Mouse (Mus musculus): ENCODE measurements around the gene Mdm1. TPM values are rescaled to one million over a fixed set of nuclear protein-coding genes. Genes with fewer than 3 reads are reported as not detected.
A peak's percentile ranks its signal among the peaks of the same experiment; 100 is the strongest.

The Mdm1 gene
- polyA plus RNA-seq, 1 experiment from 2014 or later: 50.7 TPM

DNA sequence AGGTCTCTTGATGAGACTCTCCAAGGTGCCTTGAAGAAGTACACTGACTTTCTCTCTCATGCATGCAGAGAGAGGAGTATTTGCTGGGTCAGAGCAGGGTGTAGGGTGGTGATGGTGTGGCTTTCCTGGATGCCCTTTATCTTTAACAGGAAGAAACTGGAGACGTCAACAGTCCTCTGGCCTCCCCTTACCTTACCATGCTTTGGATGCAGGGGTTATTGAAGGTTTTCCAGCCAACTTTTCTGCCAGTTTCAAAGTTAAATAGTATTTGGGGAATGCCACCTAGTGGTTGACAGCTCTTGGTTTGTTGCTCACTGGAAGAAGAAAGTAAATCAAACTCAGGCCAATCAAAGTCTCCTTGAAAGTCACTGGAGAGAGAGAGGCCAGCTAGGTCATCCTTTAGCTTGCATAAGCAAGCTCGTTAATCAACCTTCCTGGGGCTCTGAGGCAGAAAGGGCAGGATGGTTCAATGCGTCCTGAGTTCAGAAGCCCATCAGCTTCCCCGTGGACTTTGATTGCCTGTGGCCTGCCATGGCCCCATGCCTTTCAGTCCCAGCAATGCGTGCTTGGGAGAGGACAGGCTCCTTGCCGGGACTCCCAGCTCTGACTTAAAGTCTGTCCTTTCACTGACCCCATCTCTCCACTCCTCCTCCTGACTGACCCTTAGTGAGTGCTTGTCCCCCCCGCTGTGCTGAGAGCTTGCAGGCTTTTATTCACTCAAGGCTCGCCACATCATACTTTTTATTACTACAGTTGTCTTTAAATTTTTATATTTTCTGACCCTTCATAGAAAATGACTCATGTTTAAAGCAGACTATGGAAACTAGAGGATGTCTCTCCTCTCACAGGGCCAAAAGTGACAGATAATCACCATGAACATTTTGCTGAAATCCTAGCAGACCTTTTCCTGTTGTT lies 31.3 kb upstream of the Mdm1 start:
- no peak overlapping the region for H3K27ac ChIP-seq
- WGBS: 10% methylated on average over 8 of the region's 8 CpGs
- H3K36me3 ChIP-seq: no peaks in the 10 kb centered on the region
- no peak overlapping the region for H3K9ac ChIP-seq
- H3K27me3 ChIP-seq: no peaks in the 10 kb centered on the region
- peaks cover 16% of the 10 kb centered on the region; the same call in 1 of the 2 replicates for H3K4me1 ChIP-seq
- H3K9me3 ChIP-seq (replicated peaks): no peaks in the 10 kb centered on the region
- no peak for ATAC-seq (ENCODE audit: low FRiP score)
- no peak overlapping the region for H3K4me2 ChIP-seq (replicated peaks)
- H3K4me3 ChIP-seq: no peak overlapping the region

DNA sequence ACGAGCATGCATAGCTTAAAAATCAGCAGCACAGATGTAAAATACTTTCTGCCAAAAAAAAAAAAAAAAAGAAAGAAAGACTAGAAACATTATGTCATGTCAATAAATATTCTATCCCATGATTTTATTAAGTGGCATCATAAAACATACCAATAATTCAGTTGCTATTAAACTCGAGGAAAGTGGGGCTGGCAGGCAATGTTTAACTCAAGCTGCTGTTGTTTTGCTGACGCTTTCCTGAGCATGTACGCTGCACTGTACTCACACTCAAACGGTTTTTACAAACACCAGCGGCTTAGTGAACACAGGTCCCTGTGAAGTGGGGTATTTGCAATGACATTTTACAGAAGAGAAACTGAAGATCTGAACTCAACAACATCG lies 30.7 kb upstream of the Mdm1 start:
- Histone ChIP-seq H3K4me1 (peaks cover 16% of the 10 kb centered on the region; the same call in 1 of the 2 replicates), H3K4me3 (no peak overlapping the region), H3K4me2 (replicated peaks) (no peak overlapping the region), H3K9me3 (replicated peaks) (no peaks in the 10 kb centered on the region), H3K27ac (no peak overlapping the region), H3K27me3 (no peaks in the 10 kb centered on the region), H3K9ac (no peak overlapping the region), H3K36me3 (no peaks in the 10 kb centered on the region)
- 52% methylated on average over 7 of the region's 7 CpGs for WGBS
- no peak for ATAC-seq (ENCODE audit: low FRiP score)

DNA sequence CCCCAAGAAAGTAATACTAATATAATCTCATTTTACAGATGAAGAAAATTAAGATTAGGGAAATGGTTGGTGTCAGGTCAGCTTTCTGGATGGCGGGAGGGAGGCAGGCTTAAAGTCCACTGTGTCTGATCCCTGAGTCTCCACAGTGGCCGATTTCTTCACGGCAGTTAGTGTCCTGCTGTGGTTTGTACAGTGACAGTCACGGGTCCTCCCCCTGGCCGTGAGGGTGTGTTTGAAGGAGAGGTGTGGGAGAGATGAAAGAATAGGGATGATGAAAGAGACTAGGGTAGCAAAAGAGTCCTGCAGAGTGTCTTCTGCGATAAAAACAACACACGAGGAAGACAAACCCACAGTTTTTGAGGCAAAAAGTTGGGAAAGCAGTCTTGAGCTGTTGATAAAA lies 30.0 kb upstream of the Mdm1 start:
- Histone ChIP-seq H3K4me3 (no peak overlapping the region), H3K36me3 (no peaks in the 10 kb centered on the region), H3K9me3 (replicated peaks) (no peaks in the 10 kb centered on the region), H3K27ac (no peak overlapping the region), H3K9ac (no peak overlapping the region), H3K4me1 (peaks cover 16% of the 10 kb centered on the region; the same call in 1 of the 2 replicates), H3K4me2 (replicated peaks) (no peak overlapping the region), H3K27me3 (no peaks in the 10 kb centered on the region)
- no peak for ATAC-seq (ENCODE audit: low FRiP score)
- WGBS: 7% methylated on average over 7 of the region's 7 CpGs

DNA sequence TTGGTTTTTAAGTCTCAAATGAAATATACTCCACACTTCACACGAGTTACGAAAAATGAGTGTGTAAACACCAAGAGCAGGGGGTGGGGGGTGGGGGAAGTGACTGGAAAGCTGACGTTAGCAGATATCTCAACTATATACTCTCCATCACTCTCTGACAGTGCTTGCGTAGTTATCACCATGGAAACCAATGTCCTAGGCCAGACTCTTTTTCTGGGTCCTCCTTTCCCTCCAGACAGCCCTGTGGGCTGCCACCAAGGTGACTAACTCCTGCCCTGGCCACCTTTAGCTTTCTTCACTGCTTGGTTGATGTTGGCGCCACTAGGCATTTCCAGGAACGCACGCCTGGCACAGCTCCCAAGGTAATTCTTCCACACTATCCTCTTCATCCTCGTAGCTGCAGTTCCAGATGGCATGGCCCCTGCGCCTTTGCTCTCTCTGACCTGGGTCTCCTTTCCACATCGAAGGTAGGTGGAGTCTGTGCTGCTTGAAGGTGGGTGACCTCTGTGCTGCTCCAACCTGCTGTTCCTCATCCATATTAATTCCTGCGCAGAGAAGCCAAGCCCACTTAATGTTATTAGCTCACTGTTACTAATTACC lies 29.2 kb upstream of the Mdm1 start:
- ATAC-seq (ENCODE audit: low FRiP score): no peak
- Histone ChIP-seq H3K9ac (no peak overlapping the region), H3K4me3 (no peak overlapping the region), H3K4me2 (replicated peaks) (no peak overlapping the region), H3K27ac (no peak overlapping the region), H3K9me3 (replicated peaks) (no peaks in the 10 kb centered on the region), H3K36me3 (no peaks in the 10 kb centered on the region), H3K27me3 (no peaks in the 10 kb centered on the region), H3K4me1 (peaks cover 16% of the 10 kb centered on the region; the same call in 1 of the 2 replicates)
- 59% methylated on average over 11 of the region's 11 CpGs for WGBS

DNA sequence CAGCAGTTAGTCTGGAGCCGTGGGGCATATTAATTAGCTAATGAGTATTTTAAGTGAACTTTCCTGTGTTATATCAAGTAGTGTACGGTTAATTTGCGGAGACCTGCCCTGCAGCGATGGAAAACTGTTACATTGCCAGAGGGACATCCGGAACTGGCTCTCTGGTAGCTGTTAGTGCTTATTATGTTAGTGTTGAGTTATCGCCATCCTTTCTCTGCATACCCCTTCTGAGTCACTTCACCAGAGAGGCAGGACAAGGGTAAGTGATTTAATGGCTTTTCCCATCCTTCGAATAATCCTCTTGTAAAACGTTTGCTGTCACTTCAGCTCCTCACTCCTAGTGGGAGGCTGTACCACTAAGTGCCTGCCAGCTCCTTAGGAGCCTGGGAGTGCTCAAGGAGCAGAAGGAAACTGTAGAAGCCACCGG lies 28.3 kb upstream of the Mdm1 start:
- Histone ChIP-seq H3K4me3 (no peak overlapping the region), H3K4me2 (replicated peaks) (no peak overlapping the region), H3K9me3 (replicated peaks) (no peaks in the 10 kb centered on the region), H3K36me3 (no peaks in the 10 kb centered on the region), H3K27ac (0 out of 2 replicates have a peak overlapping the region, but pooled peaks have one; percentile 35), H3K4me1 (peaks cover 16% of the 10 kb centered on the region; the same call in 1 of the 2 replicates), H3K9ac (no peak overlapping the region), H3K27me3 (no peaks in the 10 kb centered on the region)
- 0 out of 2 replicates have a peak, but pooled peaks have one; percentile 46 for ATAC-seq (ENCODE audit: low FRiP score)
- 57% methylated on average over 9 of the region's 9 CpGs for WGBS

DNA sequence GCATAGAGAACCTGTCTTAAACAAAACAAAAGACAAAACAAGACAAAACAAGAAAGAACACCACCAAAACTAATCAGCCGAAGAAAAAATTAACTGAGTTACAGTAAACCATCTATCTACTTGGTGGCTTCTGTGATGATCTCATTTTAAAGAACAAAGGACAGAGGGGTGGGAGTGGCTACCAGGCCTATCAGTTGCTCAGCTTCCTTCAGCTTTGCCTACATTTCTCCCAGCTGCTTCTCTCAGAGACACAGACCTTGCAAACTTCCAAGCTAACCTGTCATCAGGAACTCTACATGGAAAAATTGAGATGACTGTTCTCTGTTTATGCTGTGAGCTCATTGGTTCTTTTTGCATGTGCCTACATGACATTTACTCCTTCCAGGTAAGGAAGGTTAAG lies 27.3 kb upstream of the Mdm1 start:
- WGBS: 77% methylated on average over 1 of the region's 1 CpGs
- Histone ChIP-seq H3K9ac (no peak overlapping the region), H3K4me2 (replicated peaks) (no peak overlapping the region), H3K4me1 (peaks cover 16% of the 10 kb centered on the region; the same call in 1 of the 2 replicates), H3K27ac (no peak overlapping the region), H3K36me3 (no peaks in the 10 kb centered on the region), H3K9me3 (replicated peaks) (no peaks in the 10 kb centered on the region), H3K4me3 (no peak overlapping the region), H3K27me3 (no peaks in the 10 kb centered on the region)
- no peak for ATAC-seq (ENCODE audit: low FRiP score)

DNA sequence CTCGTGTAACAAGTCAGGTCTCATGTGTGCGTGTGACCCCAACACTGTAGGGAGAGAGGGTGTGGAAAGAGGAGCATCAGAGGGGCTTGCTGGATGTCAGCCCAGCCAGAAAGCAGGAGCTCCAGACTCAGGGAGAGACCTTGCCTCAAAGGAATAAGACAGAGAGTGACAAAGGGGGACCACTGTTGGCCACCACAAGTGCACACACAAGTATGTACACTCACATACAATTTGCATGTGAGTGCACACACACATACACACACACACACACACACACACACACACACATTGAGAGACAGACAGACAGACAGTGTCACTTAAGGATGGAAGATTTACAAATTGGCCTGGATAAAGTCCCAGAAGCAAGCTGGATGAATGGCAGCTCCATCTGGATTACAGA lies 25.2 kb upstream of the Mdm1 start:
- Histone ChIP-seq H3K36me3 (no peaks in the 10 kb centered on the region), H3K4me2 (replicated peaks) (no peak overlapping the region), H3K9ac (no peak overlapping the region), H3K27ac (no peak overlapping the region), H3K4me3 (no peak overlapping the region), H3K27me3 (no peaks in the 10 kb centered on the region), H3K4me1 (peaks cover 14% of the 10 kb centered on the region; the same call in 1 of the 2 replicates), H3K9me3 (replicated peaks) (no peaks in the 10 kb centered on the region)
- 90% methylated on average over 2 of the region's 2 CpGs for WGBS
- no peak for ATAC-seq (ENCODE audit: low FRiP score)

DNA sequence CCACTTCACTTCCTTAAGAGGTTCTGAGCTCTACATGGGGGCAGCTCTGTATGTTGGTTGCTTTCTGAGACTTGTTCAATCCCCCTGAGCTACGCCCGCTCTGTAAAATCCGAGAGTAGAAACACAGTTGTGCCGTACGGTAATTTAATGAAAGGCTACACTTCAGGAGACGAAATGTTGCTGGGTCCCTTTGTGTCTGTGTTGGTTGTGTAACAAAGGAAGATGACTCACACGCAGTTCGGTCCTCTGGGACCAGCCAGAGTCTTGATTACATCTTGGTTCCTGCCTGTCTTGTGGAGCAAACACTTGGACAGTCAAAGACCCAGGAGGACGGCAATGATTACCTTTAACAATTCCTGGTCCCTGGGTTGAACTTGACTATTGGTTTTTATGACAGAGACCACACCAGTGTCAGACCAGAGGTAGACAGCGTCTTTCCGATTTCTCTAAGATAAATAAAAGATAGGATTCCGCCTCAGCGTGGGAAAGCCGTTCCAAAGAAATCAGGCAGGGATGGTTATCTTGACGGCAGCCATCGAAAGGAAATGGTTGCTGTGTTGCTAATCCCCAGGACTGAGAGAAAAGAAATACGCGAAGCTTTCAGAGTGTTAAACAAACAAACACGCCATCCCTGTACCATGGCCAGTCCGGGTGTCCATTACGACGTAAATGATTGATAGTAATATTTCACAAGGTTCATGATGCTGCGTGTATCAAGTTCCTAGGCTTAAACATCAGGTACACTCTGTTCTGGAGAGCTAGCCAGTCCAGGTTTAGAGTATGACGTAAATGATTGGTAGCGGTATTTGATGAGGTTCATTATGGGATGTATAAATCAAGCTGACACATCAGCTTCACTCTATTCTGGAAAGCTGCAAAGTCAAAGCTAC lies 20.3 kb upstream of the Mdm1 start:
- peak; percentile 72 for ATAC-seq (ENCODE audit: low FRiP score)
- H3K4me1 ChIP-seq: peaks cover 6% of the 10 kb centered on the region; the same call in 1 of the 2 replicates
- H3K27ac ChIP-seq: peak overlapping the region; percentile 23; the same call in 1 of the 2 replicates
- no peak overlapping the region for H3K4me3 ChIP-seq
- 78% methylated on average over 25 of the region's 25 CpGs for WGBS
- H3K9ac ChIP-seq: no peak overlapping the region
- peak overlapping the region; percentile 21; the same call in 1 of the 2 replicates for H3K4me2 ChIP-seq (replicated peaks)
- H3K27me3 ChIP-seq: no peaks in the 10 kb centered on the region
- no peaks in the 10 kb centered on the region for H3K9me3 ChIP-seq (replicated peaks)
- H3K36me3 ChIP-seq: no peaks in the 10 kb centered on the region

DNA sequence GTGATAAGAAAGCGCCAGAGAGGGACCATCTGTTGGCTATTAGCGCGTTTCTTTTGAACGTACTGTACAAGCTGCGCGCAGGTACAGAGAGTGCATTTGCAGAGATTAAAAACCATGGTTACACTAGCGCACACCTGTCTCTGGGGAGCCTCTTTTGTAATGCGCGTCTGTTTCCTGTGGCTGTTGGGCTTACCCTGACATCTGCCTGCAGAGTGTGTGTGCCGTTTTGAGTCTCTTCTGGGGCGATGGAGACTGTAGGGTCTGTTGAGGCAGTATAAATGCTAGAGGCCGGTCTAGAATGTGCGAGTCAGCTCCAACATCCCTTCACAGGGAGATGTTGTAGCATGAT lies 19.7 kb upstream of the Mdm1 start:
- no peaks in the 10 kb centered on the region for H3K36me3 ChIP-seq
- H3K4me1 ChIP-seq: peaks cover 6% of the 10 kb centered on the region; the same call in 1 of the 2 replicates
- H3K9me3 ChIP-seq (replicated peaks): no peaks in the 10 kb centered on the region
- 49% methylated on average over 13 of the region's 13 CpGs for WGBS
- no peak overlapping the region for H3K4me3 ChIP-seq
- peak overlapping the region; percentile 21; the same call in 1 of the 2 replicates for H3K4me2 ChIP-seq (replicated peaks)
- no peaks in the 10 kb centered on the region for H3K27me3 ChIP-seq
- H3K9ac ChIP-seq: no peak overlapping the region
- H3K27ac ChIP-seq: no peak overlapping the region
- ATAC-seq (ENCODE audit: low FRiP score): peak; percentile 83

DNA sequence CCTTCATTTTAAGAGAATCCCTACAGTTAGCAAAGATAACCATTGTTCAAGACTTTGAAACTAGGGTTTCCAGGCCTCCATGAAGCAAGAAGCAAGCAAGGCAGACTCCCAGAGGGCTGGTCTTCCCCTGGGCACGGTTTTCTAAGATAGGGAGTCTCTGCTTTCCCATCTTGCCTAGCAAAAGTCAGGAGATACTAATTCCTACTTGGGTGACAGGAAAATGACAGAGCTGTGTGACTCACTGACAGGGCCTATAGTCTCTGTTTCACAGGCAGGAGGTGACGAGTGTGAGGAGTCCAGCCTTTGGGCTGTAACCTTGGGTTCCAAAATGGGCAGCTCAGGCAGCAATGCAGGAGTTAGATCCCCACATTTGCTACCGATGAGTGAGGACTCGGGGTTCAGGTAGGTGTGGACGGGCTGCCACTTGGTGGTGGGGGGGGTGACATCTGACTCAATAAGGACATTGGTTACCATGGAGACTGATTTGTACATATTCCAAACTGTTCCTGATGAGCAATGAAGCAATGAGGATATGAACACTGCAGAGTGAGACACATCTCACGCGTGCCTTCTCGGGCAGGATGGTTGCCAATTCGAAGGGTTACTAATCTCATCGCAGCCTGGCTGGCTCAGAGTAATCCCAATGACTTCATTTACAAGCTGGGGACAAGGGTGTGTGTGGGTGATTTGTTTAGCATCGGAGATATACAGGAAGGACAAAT lies 19.0 kb upstream of the Mdm1 start:
- WGBS: 91% methylated on average over 11 of the region's 11 CpGs
- no peaks in the 10 kb centered on the region for H3K9me3 ChIP-seq (replicated peaks)
- peaks cover 6% of the 10 kb centered on the region; the same call in 1 of the 2 replicates for H3K4me1 ChIP-seq
- no peak overlapping the region for H3K4me2 ChIP-seq (replicated peaks)
- no peaks in the 10 kb centered on the region for H3K36me3 ChIP-seq
- no peak for ATAC-seq (ENCODE audit: low FRiP score)
- no peak overlapping the region for H3K9ac ChIP-seq
- no peak overlapping the region for H3K4me3 ChIP-seq
- no peak overlapping the region for H3K27ac ChIP-seq
- H3K27me3 ChIP-seq: peaks cover 4% of the 10 kb centered on the region; the same call in 1 of the 2 replicates

DNA sequence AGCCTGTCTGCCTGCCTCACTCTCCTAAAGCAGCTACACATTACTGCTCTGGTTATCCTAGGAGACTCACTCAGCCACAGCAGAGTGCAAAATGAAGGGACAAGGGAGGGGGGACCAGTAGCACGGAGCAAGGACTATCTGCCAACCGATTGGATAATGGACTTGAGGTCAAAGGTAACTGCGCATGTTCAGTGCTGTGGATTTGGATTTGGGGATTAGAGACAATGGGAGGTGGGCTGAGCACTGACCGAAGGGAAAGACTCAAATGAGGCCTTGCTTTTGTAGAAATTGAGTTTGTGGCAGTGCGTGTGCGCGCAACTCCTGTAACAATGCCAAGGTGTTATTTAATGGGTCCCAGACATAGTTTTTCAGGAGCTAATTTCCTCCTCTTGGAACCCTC lies 16.4 kb upstream of the Mdm1 start:
- no peak overlapping the region for H3K4me2 ChIP-seq (replicated peaks)

More for the DNA sequence above, 16.4 kb upstream of the Mdm1 start:
- 94% methylated on average over 7 of the region's 7 CpGs for WGBS
- Histone ChIP-seq H3K27me3 (peaks cover 22% of the 10 kb centered on the region), H3K9me3 (replicated peaks) (no peaks in the 10 kb centered on the region), H3K36me3 (no peaks in the 10 kb centered on the region), H3K9ac (no peak overlapping the region), H3K27ac (no peak overlapping the region), H3K4me3 (no peak overlapping the region), H3K4me1 (peaks cover 6% of the 10 kb centered on the region; the same call in 1 of the 2 replicates)
- no peak for ATAC-seq (ENCODE audit: low FRiP score)
